Mouse (Mus musculus) mouse trophoblast stem cell (cell line): Measurements from ENCODE around the gene Satb2.

Experiments
- in situ Hi-C, 2 experiments: fragments of 300-500 bp; cut with MseI, MboI; formaldehyde crosslinking; loops; 2 replicates in 1 of 2; 3 replicates in 1 of 2; pipeline ENCODE4 v1.15.1; 2025

Gene Satb2

DNA sequence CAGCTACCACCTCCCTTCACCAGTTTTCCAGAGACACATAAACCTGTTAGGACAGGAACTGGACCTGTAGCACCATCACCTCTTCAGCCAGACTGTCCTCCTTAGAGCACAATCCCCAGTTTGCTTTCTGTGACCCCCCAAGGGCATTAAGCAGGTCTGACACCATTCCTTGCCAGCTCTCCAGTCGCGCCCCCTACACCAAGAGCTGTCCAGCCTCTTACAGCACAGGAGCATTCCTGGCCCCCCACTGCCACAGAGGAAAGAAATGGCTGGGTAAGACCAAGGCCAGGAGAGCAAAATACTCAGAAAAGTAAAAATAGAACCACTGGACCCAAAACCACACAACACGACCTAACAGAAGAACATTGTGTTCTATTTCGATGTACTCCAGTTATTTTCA is 48.4 kb downstream of the Satb2 start:
- in situ Hi-C loops = no loop called here

DNA sequence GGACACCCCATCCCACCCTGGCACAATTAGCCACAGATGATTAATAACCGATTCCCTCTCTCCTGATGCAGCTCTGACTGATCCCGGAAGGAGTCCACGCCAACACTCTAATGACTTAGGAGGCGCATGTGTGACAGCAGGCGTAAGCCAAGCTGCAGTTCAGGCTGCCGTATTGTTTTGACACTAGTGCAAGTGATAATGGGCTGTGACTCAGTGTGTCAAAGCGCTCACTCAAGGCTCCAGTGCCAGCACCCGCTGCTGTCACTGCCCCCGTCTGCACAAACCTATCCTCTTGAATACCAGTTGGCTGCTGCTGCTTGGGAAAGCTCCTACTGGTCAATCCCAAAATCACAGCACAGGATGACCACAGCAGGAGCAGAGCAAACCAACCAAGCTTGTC is 49.7 kb downstream of the Satb2 start:
- in situ Hi-C loops = no loop called here

DNA sequence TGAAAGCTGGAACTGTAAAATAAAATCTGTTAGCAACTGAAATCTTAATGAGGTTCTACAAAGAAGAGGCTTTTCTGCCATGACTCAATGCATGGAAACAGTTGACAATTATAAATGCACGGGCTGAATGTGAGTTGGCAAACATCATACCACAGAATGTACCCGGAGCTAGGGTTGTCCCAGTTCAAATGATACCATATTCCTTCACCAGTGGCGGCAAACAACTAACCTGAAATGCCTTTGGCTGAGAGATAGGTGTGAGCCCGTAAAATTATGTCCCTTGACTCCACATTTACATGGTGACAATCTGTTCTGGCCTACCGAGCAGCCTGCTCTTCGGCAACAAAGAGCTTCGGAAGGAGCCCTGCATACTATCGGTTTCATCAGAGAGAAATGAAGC is 58.0 kb downstream of the Satb2 start:
- in situ Hi-C loops = no loop called here

DNA sequence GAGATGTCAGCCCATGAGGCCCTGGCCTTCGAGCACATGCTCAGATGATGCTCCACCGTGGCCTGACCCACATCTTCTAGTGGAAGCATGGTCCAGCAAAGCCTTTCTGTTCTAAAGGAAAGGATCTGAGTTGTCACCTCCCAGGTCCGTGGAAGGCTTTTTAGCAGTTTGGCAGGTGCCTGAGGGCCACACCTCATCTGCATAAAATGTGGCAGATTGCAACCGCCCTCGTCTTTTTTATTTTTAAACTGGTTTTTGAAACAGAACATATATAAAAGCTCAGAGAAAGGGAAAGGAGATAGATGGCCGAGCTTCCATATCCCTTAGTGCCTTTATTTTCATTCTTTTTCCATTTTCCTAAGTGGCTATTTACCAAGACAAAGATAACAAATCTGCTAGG is 64.2 kb downstream of the Satb2 start:
- in situ Hi-C loops = no loop called here

DNA sequence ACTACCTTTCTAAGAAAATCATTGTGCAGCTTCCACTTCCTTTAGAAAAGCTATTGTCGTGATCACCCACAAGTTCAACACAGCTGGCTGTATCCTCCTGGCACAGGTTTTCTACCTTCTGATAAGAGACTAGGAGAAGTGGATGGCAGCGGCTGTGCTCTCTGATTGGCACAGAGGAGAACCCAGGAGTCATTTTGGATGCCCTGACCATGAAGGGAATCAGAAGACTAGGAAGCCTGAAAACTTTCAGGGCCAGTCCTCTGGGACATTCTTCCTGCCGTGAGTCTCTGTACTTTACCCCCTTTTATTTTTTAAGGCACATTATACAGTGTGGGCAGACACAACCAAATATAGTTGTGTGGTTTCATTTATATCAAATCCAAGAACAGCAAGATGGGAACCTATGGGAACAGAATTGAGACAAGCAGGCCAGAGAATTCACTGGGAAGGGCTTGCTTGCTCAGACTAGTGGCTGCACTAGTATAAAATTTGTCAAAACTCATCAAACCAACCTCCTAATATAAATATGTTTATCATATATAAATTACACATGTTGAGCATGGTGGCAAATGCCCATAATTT is 77.7 kb downstream of the Satb2 start:
- in situ Hi-C loops = no loop called here

GRCm38 (mm10) chr1:56900187-56900586 is 78.3 kb downstream of the Satb2 start:
- in situ Hi-C loops = no loop called here

GRCm38 (mm10) chr1:56898606-56899396 is 79.6 kb downstream of the Satb2 start:
- in situ Hi-C loops = no loop called here

DNA sequence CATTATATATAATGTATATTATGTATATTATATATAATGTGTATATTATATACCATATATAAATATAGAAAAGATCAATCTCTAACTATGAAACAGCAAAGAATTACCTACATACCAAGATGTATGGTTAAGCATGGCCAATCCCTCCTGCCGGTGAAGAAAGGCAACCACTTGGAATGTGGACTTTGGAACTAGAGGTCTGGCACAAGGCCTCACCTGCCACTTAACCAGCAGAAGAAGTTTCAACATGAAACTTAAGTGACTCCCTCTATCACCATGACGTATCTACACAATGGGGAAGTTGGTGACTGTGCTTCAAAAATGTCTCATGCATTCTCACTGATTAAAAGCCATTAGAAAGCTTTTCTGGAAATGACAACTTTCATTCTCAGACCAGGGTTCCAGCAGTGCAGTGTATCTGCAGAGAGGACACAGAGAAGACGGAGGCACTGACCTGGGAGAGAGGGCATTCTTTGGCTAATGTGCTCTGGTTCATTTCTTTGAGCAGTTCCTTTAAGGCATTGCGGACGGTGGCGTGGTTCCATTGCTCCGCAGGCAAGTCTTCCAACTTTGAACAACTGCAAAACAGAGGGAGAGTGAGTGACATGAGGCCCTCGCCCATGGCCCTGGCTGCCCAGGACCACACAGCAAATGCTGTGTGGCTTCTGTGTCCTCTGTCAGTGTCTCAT is 80.8 kb downstream of the Satb2 start:
- in situ Hi-C loops = no loop called here

GRCm38 (mm10) chr1:56896670-56897069 is 81.8 kb downstream of the Satb2 start:
- in situ Hi-C loops = no loop called here

DNA sequence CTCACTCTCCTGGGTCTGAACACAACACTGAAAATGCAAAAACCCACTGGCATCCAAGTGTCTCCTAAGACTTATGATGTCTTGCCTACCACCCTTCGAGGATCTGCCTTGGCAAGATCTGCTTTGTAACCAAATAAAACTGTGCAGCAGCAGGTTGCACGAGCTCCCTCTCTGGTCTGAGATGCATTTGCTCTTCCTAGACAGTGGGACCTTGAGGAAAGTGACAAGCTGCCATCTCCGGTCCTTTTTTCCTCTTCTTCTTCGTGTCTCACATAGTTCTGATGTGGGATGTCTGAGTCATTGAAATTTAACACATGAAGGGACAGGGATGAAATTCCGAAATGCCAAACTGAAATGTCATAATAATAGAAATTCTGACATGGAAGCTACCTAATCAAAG is 85.7 kb downstream of the Satb2 start:
- in situ Hi-C loops = no loop called here

GRCm38 (mm10) chr1:56888939-56889338 is 89.5 kb downstream of the Satb2 start:
- in situ Hi-C loops = no loop called here

- in situ Hi-C loops = no loop called here
Measured at GRCm38 (mm10) chr1:56887524-56887923, 90.9 kb downstream of the Satb2 start.

GRCm38 (mm10) chr1:56871485-56871884 is 107.0 kb downstream of the Satb2 start:
- in situ Hi-C loops = no loop called here

- in situ Hi-C loops = no loop called here
Measured at GRCm38 (mm10) chr1:56865246-56865645, 113.2 kb downstream of the Satb2 start.

GRCm38 (mm10) chr1:56862799-56863198 is 115.7 kb downstream of the Satb2 start:
- in situ Hi-C loops = no loop called here

DNA sequence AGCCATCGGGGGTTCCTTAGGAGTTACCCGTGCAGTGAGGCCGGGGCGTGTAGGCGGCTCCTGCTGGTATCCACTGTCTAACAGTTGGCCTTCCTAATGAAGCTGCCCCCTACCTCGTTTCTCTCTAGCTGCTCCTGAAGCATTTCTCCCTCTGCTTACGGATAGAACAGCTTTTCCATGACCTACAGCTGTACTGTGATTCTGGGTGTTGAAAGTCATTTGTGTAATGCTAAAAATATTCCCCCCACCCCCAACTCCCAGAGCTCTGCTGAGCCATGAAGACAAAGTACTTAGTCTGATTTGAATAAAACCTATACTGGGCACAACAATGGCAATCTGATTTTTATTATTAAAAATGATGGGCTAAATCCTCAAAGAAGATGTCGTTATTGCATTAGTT is 121.2 kb downstream of the Satb2 start:
- in situ Hi-C loops = no loop called here

- in situ Hi-C loops = no loop called here
Measured at GRCm38 (mm10) chr1:56850446-56850845, 128.0 kb downstream of the Satb2 start.

- in situ Hi-C loops = no loop called here
Measured at GRCm38 (mm10) chr1:56846358-56846757, 132.1 kb downstream of the Satb2 start.

DNA sequence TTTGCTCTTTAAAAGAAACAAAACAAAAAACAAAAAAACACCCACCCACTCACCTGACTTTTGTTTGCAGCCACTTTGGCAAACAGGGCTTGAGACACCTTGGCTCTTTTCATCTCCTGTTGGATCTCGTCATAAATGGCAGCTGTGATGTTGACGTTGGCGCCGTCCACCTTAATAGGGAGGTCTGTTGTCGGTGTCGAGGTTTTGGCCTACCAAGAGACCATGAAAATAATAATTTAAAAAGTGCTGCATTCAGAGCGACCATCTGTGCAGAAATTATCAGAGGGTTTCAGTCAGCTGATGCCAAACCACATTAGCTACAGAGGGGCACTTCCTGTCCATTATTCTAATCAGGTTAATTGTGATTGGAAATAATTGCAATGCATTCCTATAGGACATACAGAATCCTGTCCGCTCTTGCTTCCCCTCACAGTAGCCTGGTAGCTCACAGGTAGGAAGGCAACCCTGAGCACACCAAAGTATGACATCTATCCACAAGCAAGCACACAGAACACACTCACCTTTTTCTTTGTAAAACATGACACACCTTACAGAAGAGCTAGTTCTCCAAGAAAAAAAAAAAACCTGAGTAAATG is 132.8 kb downstream of the Satb2 start:
- in situ Hi-C loops = no loop called here

DNA sequence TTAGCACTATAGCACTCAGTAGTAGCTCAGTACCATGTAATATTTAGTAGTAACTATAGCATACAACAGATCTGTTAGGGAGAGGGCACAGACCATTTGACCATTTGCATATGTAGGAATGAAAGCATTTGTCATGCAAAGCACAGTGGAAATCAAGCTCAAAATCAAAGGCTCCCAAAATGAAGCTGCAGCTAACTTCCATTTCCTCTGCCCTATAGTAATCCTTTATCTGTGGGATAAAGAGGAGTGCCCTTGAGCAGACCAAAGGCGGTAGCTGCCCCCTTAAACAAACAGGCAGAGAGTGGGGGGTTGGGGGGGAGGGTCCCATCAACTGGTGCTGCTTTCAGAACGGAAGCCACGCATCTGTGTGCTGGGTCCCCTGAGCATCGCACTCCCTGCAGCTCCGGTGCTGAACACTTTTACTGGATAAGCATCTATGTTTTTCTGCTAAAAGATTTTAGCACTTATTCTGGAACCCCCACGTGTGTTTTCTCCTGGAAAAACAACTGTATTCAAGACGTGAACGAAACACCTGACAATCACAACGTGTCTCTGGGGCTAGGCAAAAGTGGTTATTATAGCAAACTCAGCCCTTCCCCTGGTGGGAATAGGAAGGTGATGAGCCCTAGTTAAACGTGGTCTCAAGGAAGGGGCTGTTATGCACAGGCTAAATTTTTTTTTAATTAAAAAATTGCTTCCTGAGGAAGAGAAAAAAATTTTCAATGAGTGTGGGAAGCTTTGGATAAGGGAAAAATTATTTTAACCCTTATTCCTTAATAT is 133.7 kb downstream of the Satb2 start:
- in situ Hi-C loops = no loop called here

- in situ Hi-C loops = no loop called here
Measured at GRCm38 (mm10) chr1:56838901-56839300, 139.5 kb downstream of the Satb2 start.
